Comparison of ENCODE assay signal across 22 mouse cellular contexts in the genomic region with DNA sequence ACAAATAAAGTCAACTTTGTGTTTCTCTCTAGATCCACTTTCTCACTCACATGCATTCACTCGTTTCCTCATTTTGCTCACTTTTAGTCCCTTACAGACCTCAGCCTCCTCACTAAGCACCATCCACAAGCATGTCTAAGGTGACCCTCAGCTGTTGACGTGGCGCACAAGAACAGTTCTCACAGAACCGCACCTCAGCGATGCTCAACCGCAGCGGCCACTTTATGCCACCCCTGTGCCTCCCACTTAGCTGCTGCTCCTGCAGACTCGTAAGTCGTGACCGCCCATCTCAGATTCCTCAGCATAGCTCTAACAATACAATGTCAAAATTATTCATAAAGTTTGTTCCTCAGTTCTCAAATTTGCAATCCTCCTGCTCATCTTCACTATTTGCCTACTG. TPM values are rescaled to one million over a fixed set of nuclear protein-coding genes. Genes with fewer than 3 reads are reported as not detected.
DNase-seq lines count a peak whose midpoint lies in the region; ATAC-seq and TF ChIP-seq lines count a peak whose summit lies in the region.
"Had no signal": no experiment of that assay in that cellular context is flagged by ENCODE, and none has a peak within 500 bp of the region (broad histone marks: within the 10 kb centered on the region; RNA-seq: fewer than 3 reads in every experiment).

No protein-coding gene starts in this region.

- H3K36me3 ChIP-seq in splenic B cell, adult 2 months (ENCODE audit: control insufficient read depth, insufficient read depth, low read length, poor library complexity, severe bottlenecking), result peaks cover 4% of the 10 kb centered on the region; the same call in 1 of the 2 replicates

- no peaks in the 10 kb centered on the region for H3K27me3 ChIP-seq in splenic B cell, adult 2 months (ENCODE audit: control insufficient read depth, insufficient read depth, low read length, poor library complexity, severe bottlenecking)
- H3K27me3 ChIP-seq: embryonic facial prominence, embryonic 13.5 days; forebrain, embryonic 12.5 days; forebrain, embryonic 15.5 days; hindbrain, embryonic 12.5 days; hindbrain, embryonic 15.5 days had no signal

- no peak for DNase-seq in gastrocnemius, adult 2 months
- no peak for DNase-seq in gastrocnemius, postnatal 36 days
- peak; percentile 82 for DNase-seq in A20 (ENCODE audit: low read depth, low spot score)
- peak; percentile 64 for DNase-seq in splenic B cell, adult 2 months (ENCODE audit: low read depth, low spot score)
- no peak for DNase-seq in left cerebral cortex, postnatal 36 days (ENCODE audit: low spot score in 2 of 2)
- no peak for DNase-seq in kidney, postnatal 25 days
- DNase-seq: adrenal gland, adult 8-10 months; adrenal gland, postnatal 25 days; cerebellum, adult 18-20 months; cerebellum, adult 9-10 months; cerebellum, postnatal 14 days; gastrocnemius, postnatal 10 days; heart, adult 2 months had no signal

- intact Hi-C loops in gastrocnemius, adult 2 months (cut with DNase I), result no loop called here
- intact Hi-C loops in gastrocnemius, postnatal 36 days (cut with DNase I), result no loop called here
- intact Hi-C loops in left cerebral cortex, postnatal 36 days (cut with DNase I), result no loop called here

- H3K27ac ChIP-seq in gastrocnemius, adult 2 months, result peak overlapping the region; percentile 85
- H3K27ac ChIP-seq: embryonic facial prominence, embryonic 13.5 days; forebrain, embryonic 12.5 days; forebrain, embryonic 15.5 days; heart, adult 2 months; heart, embryonic 10.5 days; hindbrain, embryonic 12.5 days; hindbrain, embryonic 15.5 days had no signal

- no peak for TF ChIP-seq CTCF in gastrocnemius, adult 2 months (IDR thresholded peaks at IDR 0.05)

- H3K4me3 ChIP-seq in gastrocnemius, adult 2 months, result no peak overlapping the region
- H3K4me3 ChIP-seq: embryonic facial prominence, embryonic 13.5 days; erythroblast, embryonic 14.5 days; forebrain, embryonic 12.5 days; forebrain, embryonic 15.5 days; heart, adult 2 months; heart, embryonic 10.5 days; hindbrain, embryonic 12.5 days; hindbrain, embryonic 15.5 days had no signal

- ATAC-seq in granulocyte monocyte progenitor cell, adult 5-6 weeks (replicated peaks; ENCODE audit: poor library complexity, severe bottlenecking), result peak; percentile 38
- ATAC-seq: CD4-positive, CD25-positive, alpha-beta regulatory T cell, adult 4 months; forebrain, embryonic 15.5 days had no signal

RNA-seq across cellular contexts. Expression of gene Tex9, which starts 23.4 kb away (rescaled TPM):
- 1 to 10 TPM; 1.8 TPM for total RNA-seq in gastrocnemius, adult 2 months (2021)
- 1 to 10 TPM; 1.1 to 1.9 TPM for total RNA-seq in gastrocnemius, postnatal 36 days (2021)
- 14.3 and 18.2 TPM in 2 replicates for total RNA-seq in granulocyte monocyte progenitor cell, adult 5-6 weeks (2014; fragmentation: Nextera tagmentation)
- total RNA-seq in granulocyte monocyte progenitor cell, adult 5-6 weeks (2017), result 25.5 and 25.7 TPM in 2 replicates
- 10 to 100 TPM in 1 of 2 experiments, 1 to 10 TPM in 1; 9.5 to 14.8 TPM for total RNA-seq in left cerebral cortex, postnatal 36 days (2021)

RNA-seq across cellular contexts. Expression of gene Mns1, which starts 30.8 kb away (rescaled TPM):
- total RNA-seq in gastrocnemius, adult 2 months (2021), result under 1 TPM; 0.08 TPM
- total RNA-seq in gastrocnemius, postnatal 36 days (2021), result under 1 TPM; 0.10 to 0.31 TPM
- total RNA-seq in granulocyte monocyte progenitor cell, adult 5-6 weeks (2014; fragmentation: Nextera tagmentation), result 22.2 and 32.6 TPM in 2 replicates
- 54.5 and 87.7 TPM in 2 replicates for total RNA-seq in granulocyte monocyte progenitor cell, adult 5-6 weeks (2017)
- 1 to 10 TPM; 1.0 to 1.1 TPM for total RNA-seq in left cerebral cortex, postnatal 36 days (2021)

Comparison
In these comparisons a context has a peak if more than half of its experiments do, and no peak if none do; other contexts are left out.
1. DNase-seq: peak in A20 (single experiment) and splenic B cell, adult 2 months (single experiment); none in gastrocnemius, adult 2 months (single experiment), gastrocnemius, postnatal 36 days (0 of 2), left cerebral cortex, postnatal 36 days (0 of 2) and kidney, postnatal 25 days (0 of 2).
2. RNA of gene Mns1, which starts 30.8 kb away (total RNA-seq): 22.2 to 87.7 TPM in granulocyte monocyte progenitor cell, adult 5-6 weeks; 1.0 to 1.1 TPM in left cerebral cortex, postnatal 36 days, 0.10 to 0.31 TPM in gastrocnemius, postnatal 36 days and 0.08 TPM in gastrocnemius, adult 2 months; every median in the first group is over 10 times any median in the second.